Mouse (Mus musculus) thymus, adult 2 months (tissue): ENCODE measurements around the gene Sh3rf1.

Source experiments
- CTCF ChIP-seq: fragments of 200-500 bp; IDR thresholded peaks from 2 replicates; pipeline ENCODE4 v1.5.1; 2012; ENCODE audit warnings: mild to moderate bottlenecking, control low read depth, low read length, moderate library complexity, borderline replicate concordance; ENCODE audit not compliant: control insufficient read depth, poor library complexity, insufficient read depth; ENCODE audit errors: extremely low read depth
- POLR2A ChIP-seq: fragments of 200-500 bp; IDR thresholded peaks from 2 replicates; pipeline ENCODE4 v1.6.1; 2012; ENCODE audit warnings: mild to moderate bottlenecking, low read length, control low read depth, moderate library complexity; ENCODE audit not compliant: control insufficient read depth, poor library complexity, insufficient read depth; ENCODE audit errors: extremely low read depth

DNA sequence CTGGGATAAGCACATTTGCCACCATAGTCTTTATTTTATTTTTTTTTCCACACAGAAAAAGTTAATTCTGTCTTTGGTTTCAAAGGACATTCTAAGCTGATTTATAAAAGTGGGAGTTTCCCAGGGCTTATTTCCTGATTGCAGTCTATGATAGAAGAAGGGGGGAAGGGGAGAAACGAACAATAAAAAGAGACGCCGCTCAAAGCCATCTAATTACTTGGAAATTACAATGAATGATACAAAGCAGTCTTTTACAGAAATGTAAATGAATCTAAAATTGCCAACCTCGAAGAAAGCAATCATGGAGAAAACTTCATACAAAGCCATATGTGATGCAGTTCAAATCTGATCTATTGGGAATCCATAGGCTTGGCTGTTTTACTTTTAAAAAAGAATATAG, 16.0 kb upstream of the Sh3rf1 start:
- TF ChIP-seq POLR2A (no peak), CTCF (no peak)
